Mouse (Mus musculus): ENCODE data around the gene Slc16a5.

GRCm38 (mm10) chr11:115460976-115461375 lies 1.3 kb upstream of the Slc16a5 start:
- TF ChIP-seq CTCF (IDR thresholded peaks at IDR 0.05; ENCODE audit: insufficient read depth, low read depth, low read length) (no peak), POLR2A (IDR thresholded peaks at IDR 0.05; ENCODE audit: insufficient read depth, low read depth, low read length) (no peak)
